ENCODE assay signal across 19 mouse cellular contexts in genomic region chr6:41075753-41076152, GRCm38 (mm10). TPM values are rescaled to one million over a fixed set of nuclear protein-coding genes. Genes with fewer than 3 reads are reported as not detected.
"Had no signal": no experiment of that assay in that cellular context is flagged by ENCODE, and none has a peak within 500 bp of the region (broad histone marks: within the 10 kb centered on the region; RNA-seq: fewer than 3 reads in every experiment).

No protein-coding gene starts in this region.

- H3K4me2 ChIP-seq: limb, embryonic 15.5 days; liver, embryonic 12.5 days; lung, embryonic 14.5 days; midbrain, embryonic 12.5 days; neural tube, embryonic 13.5 days; stomach, embryonic 15.5 days had no signal

- DNase-seq: kidney, adult 9 months; kidney, postnatal 25 days; lung, embryonic 14.5 days; lung, postnatal 10 days; retina, postnatal 1 day; right cerebral cortex, postnatal 14 days; thymus, adult 2 months; thymus, postnatal 25 days had no signal

- H3K27me3 ChIP-seq: limb, embryonic 15.5 days; liver, embryonic 12.5 days; midbrain, embryonic 12.5 days; neural tube, embryonic 13.5 days; stomach, embryonic 15.5 days had no signal

- H3K27ac ChIP-seq: left cerebral cortex, adult 2 months; limb, embryonic 15.5 days; liver, embryonic 12.5 days; macrophage; midbrain, embryonic 12.5 days; neural tube, embryonic 13.5 days; stomach, embryonic 15.5 days had no signal

- H3K9ac ChIP-seq: limb, embryonic 15.5 days; liver, embryonic 12.5 days; lung, embryonic 14.5 days; midbrain, embryonic 12.5 days; neural tube, embryonic 13.5 days; stomach, embryonic 15.5 days had no signal

- H3K4me1 ChIP-seq: limb, embryonic 15.5 days; liver, embryonic 12.5 days; stomach, embryonic 15.5 days had no signal

- ATAC-seq: liver, embryonic 12.5 days had no signal

- H3K36me3 ChIP-seq: limb, embryonic 15.5 days; liver, embryonic 12.5 days; midbrain, embryonic 12.5 days; neural tube, embryonic 13.5 days; stomach, embryonic 15.5 days had no signal

- H3K9me3 ChIP-seq: limb, embryonic 15.5 days; liver, embryonic 12.5 days; midbrain, embryonic 12.5 days; neural tube, embryonic 13.5 days; stomach, embryonic 15.5 days had no signal

- H3K4me3 ChIP-seq: left cerebral cortex, adult 2 months; limb, embryonic 15.5 days; liver, embryonic 12.5 days; midbrain, embryonic 12.5 days; neural tube, embryonic 13.5 days; stomach, embryonic 15.5 days had no signal

RNA-seq across cellular contexts. Expression of gene 2210010C04Rik, which starts 40.4 kb away (rescaled TPM):
- total RNA-seq: layer of hippocampus, postnatal 25 days; left cerebral cortex, adult 2 months; left cerebral cortex, postnatal 25 days; megakaryocyte-erythroid progenitor cell, adult 5-6 weeks had no signal
- polyA plus RNA-seq: limb, embryonic 11.5 days; limb, embryonic 15.5 days; liver, embryonic 12.5 days; lung, embryonic 14.5 days; macrophage; midbrain, embryonic 12.5 days; neural tube, embryonic 13.5 days had no signal
